ENCODE assay signal across 19 mouse cellular contexts in genomic region chr15:97532346-97532910, GRCm38 (mm10).
DNase-seq lines count a peak whose midpoint lies in the region; ATAC-seq and TF ChIP-seq lines count a peak whose summit lies in the region.
"Had no signal": no experiment of that assay in that cellular context is flagged by ENCODE, and none has a peak within 500 bp of the region (broad histone marks: within the 10 kb centered on the region; RNA-seq: fewer than 3 reads in every experiment).

No protein-coding gene starts in this region.

- H3K4me2 ChIP-seq in forebrain, embryonic 11.5 days (ENCODE audit: low read depth, low read length, severe bottlenecking): no peak overlapping the region
- H3K4me2 ChIP-seq in forebrain, embryonic 12.5 days: no peak overlapping the region
- H3K4me2 ChIP-seq: heart, embryonic 12.5 days; kidney, embryonic 15.5 days; limb, embryonic 13.5 days had no signal

- H3K36me3 ChIP-seq in forebrain, embryonic 11.5 days (ENCODE audit: control insufficient read depth, insufficient read depth, low read length): no peaks in the 10 kb centered on the region
- H3K36me3 ChIP-seq in forebrain, embryonic 12.5 days (replicated peaks): no peaks in the 10 kb centered on the region
- H3K36me3 ChIP-seq in MEL (ENCODE audit: control insufficient read depth in 1 of 2, insufficient read depth in 2 of 2, low read length in 2 of 2): no peaks in the 10 kb centered on the region
- H3K36me3 ChIP-seq: heart, embryonic 12.5 days; kidney, embryonic 15.5 days; limb, embryonic 13.5 days had no signal

- no peaks in the 10 kb centered on the region for H3K79me2 ChIP-seq in MEL (ENCODE audit: control insufficient read depth, insufficient read depth, low read length, poor library complexity)

- no peak overlapping the region for H3K9ac ChIP-seq in forebrain, embryonic 11.5 days (ENCODE audit: low read length)
- no peak overlapping the region for H3K9ac ChIP-seq in forebrain, embryonic 12.5 days
- H3K9ac ChIP-seq in MEL (ENCODE audit: control insufficient read depth, low read depth, low read length, poor library complexity, severe bottlenecking): no peak overlapping the region
- H3K9ac ChIP-seq: heart, embryonic 12.5 days; kidney, embryonic 15.5 days; limb, embryonic 13.5 days; liver, postnatal 0 days had no signal

- TF ChIP-seq RAD21 in MEL (IDR thresholded peaks at IDR 0.05; ENCODE audit: low read depth, low read length): no peak

- TF ChIP-seq EP300 in MEL (IDR thresholded peaks at IDR 0.05; ENCODE audit: low read depth in 1 of 2, low read length in 2 of 2): no peak

- H3K27ac ChIP-seq in forebrain, embryonic 11.5 days (ENCODE audit: low read depth, low read length): no peak overlapping the region
- H3K27ac ChIP-seq in forebrain, embryonic 12.5 days: no peak overlapping the region
- H3K27ac ChIP-seq in MEL (ENCODE audit: control insufficient read depth, low read depth, low read length): no peak overlapping the region
- H3K27ac ChIP-seq: kidney, embryonic 15.5 days; layer of hippocampus, adult 2 months; limb, embryonic 13.5 days had no signal

- no peak for TF ChIP-seq CTCF in MEL (IDR thresholded peaks at IDR 0.05 in 2 of 3, conservative IDR thresholded peaks at IDR 0.05 in 1 of 3; ENCODE audit: control insufficient read depth in 1 of 3, insufficient read depth in 1 of 3, low read depth in 2 of 3, low read length in 3 of 3, poor library complexity in 1 of 3, severe bottlenecking in 1 of 3)

- no peak for ATAC-seq in forebrain, embryonic 11.5 days (replicated peaks; ENCODE audit: low FRiP score)
- ATAC-seq in forebrain, embryonic 12.5 days (ENCODE audit: low FRiP score): no peak
- 0 out of 2 replicates have a peak, but pooled peaks have one; percentile 23 for ATAC-seq in megakaryocyte progenitor cell, adult 5-6 weeks (replicated peaks; ENCODE audit: poor library complexity)
- no peak for ATAC-seq in erythroid progenitor cell, adult 5-6 weeks (replicated peaks; ENCODE audit: low FRiP score, poor library complexity, severe bottlenecking)
- ATAC-seq: liver, postnatal 0 days had no signal

- no peaks in the 10 kb centered on the region for H3K27me3 ChIP-seq in forebrain, embryonic 11.5 days (ENCODE audit: control insufficient read depth, insufficient read depth, low read length)
- H3K27me3 ChIP-seq in forebrain, embryonic 12.5 days: no peaks in the 10 kb centered on the region
- H3K27me3 ChIP-seq in MEL (ENCODE audit: control insufficient read depth in 1 of 2, insufficient read depth in 2 of 2, low read length in 2 of 2): peaks cover 0 to 5% of the 10 kb centered on the region in 2 experiments
- H3K27me3 ChIP-seq: heart, embryonic 12.5 days; kidney, embryonic 15.5 days; limb, embryonic 13.5 days had no signal

- no peak overlapping the region for H3K4me3 ChIP-seq in forebrain, embryonic 11.5 days (ENCODE audit: low read depth, low read length)
- no peak overlapping the region for H3K4me3 ChIP-seq in forebrain, embryonic 12.5 days (replicated peaks)
- no peak overlapping the region for H3K4me3 ChIP-seq in MEL (ENCODE audit: control insufficient read depth in 1 of 2, insufficient read depth in 1 of 2, low read depth in 2 of 2, low read length in 2 of 2)
- H3K4me3 ChIP-seq: erythroblast, embryonic 14.5 days; heart, embryonic 12.5 days; kidney, embryonic 15.5 days; layer of hippocampus, adult 2 months; limb, embryonic 13.5 days had no signal

- TF ChIP-seq POLR2A in MEL (IDR thresholded peaks at IDR 0.05; ENCODE audit: control insufficient read depth in 1 of 2, insufficient read depth in 1 of 2, low read depth in 1 of 2, low read length in 2 of 2, poor library complexity in 1 of 2): no peak

- no peaks in the 10 kb centered on the region for H3K9me3 ChIP-seq in forebrain, embryonic 11.5 days (ENCODE audit: control insufficient read depth, low read length)
- H3K9me3 ChIP-seq in forebrain, embryonic 12.5 days: no peaks in the 10 kb centered on the region
- H3K9me3 ChIP-seq in MEL (replicated peaks; ENCODE audit: insufficient read depth, low read length): no peaks in the 10 kb centered on the region
- H3K9me3 ChIP-seq: heart, embryonic 12.5 days; kidney, embryonic 15.5 days; limb, embryonic 13.5 days had no signal

- peak; percentile 41 for DNase-seq in forebrain, embryonic 11.5 days (ENCODE audit: low spot score)
- DNase-seq in 3T3-L1 (ENCODE audit: low read depth, low spot score) (peak; percentile 23), MEL (ENCODE audit: low read depth, low spot score) (peak; percentile 30)
- DNase-seq in ovary, adult 18-20 months (ENCODE audit: low spot score): no peak
- no peak for DNase-seq in adrenal gland, adult 8-10 months
- DNase-seq: adrenal gland, postnatal 10 days; cerebellum, adult 9-10 months; gastrocnemius, postnatal 25 days; liver, postnatal 0 days; midbrain, embryonic 14.5 days; right cerebral cortex, postnatal 14 days had no signal

- WGBS in forebrain, embryonic 11.5 days: 76% methylated on average over 10 of the region's 10 CpGs
- 67% methylated on average over 10 of the region's 10 CpGs for WGBS in forebrain, embryonic 12.5 days

- H3K4me1 ChIP-seq in forebrain, embryonic 11.5 days (replicated peaks; ENCODE audit: control insufficient read depth, insufficient read depth, low read length): no peaks in the 10 kb centered on the region
- H3K4me1 ChIP-seq in forebrain, embryonic 12.5 days: no peaks in the 10 kb centered on the region
- no peaks in the 10 kb centered on the region for H3K4me1 ChIP-seq in MEL (ENCODE audit: control insufficient read depth in 1 of 2, insufficient read depth in 2 of 2, low read length in 2 of 2)
- H3K4me1 ChIP-seq: limb, embryonic 13.5 days had no signal

TF ChIP-seq in MEL, 35 proteins besides CTCF, POLR2A, EP300 and RAD21:
- TF ChIP-seq USF2 (IDR thresholded peaks at IDR 0.05; ENCODE audit: borderline replicate concordance in 1 of 2, insufficient read depth in 1 of 2, low read depth in 1 of 2, low read length in 2 of 2) (no peak), ELF1 (IDR thresholded peaks at IDR 0.05; ENCODE audit: low read depth, low read length) (no peak), E2F4 (IDR thresholded peaks at IDR 0.05; ENCODE audit: borderline replicate concordance, low read depth, low read length) (no peak), NELFE (IDR thresholded peaks at IDR 0.05; ENCODE audit: low read depth, low read length) (no peak), USF1 (IDR thresholded peaks at IDR 0.05; ENCODE audit: low read depth, low read length) (no peak), ZC3H11A (IDR thresholded peaks at IDR 0.05; ENCODE audit: low read depth, low read length) (no peak), MEF2A (IDR thresholded peaks at IDR 0.05; ENCODE audit: extremely low read depth, insufficient replicate concordance, low read depth, low read length, poor library complexity, severe bottlenecking) (no peak), BHLHE40 (IDR thresholded peaks at IDR 0.05; ENCODE audit: borderline replicate concordance, low read depth, low read length) (no peak), MAX (IDR thresholded peaks at IDR 0.05; ENCODE audit: low read length) (no peak)
TF ChIP-seq in MEL: peak in this region for 0.

Comparison
In these comparisons a context has a peak if more than half of its experiments do, and no peak if none do; other contexts are left out.
1. DNase-seq: peak in forebrain, embryonic 11.5 days (single experiment), 3T3-L1 (single experiment) and MEL (single experiment); none in ovary, adult 18-20 months (single experiment) and adrenal gland, adult 8-10 months (single experiment).